Mouse (Mus musculus) bone marrow macrophage, adult 2 months (primary cell): ENCODE measurements around the gene Cd83.

Experiments used
- CTCF ChIP-seq: IDR thresholded peaks from 2 replicates; pipeline ENCODE4 v1.5.1; 2012; ENCODE audit warnings: low read depth, mild to moderate bottlenecking, low read length, moderate library complexity
- POLR2A ChIP-seq: IDR thresholded peaks from 2 replicates; pipeline ENCODE4 v1.6.1; 2012; ENCODE audit warnings: mild to moderate bottlenecking, low read depth, low read length, borderline replicate concordance

DNA sequence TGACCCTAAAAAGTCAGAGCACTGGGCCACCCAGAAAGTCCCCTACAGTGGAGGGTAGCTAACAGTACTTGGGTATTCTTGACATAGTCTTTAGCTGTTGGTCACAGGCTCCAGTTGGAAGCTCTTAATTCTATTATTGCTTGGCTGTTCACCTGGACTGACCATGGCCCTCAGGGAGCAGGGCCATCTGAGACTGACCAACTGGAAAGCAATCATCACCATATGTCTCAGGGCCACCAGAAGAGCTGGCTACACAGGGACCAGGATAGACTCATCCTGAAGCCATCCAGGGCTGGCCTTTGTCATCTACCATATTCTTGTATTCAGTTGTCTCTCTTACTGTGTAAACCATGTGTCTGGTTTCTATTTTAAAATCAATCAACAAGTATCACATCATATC is 15.6 kb downstream of the Cd83 start:
- TF ChIP-seq CTCF (no peak), POLR2A (no peak)
